Mouse (Mus musculus) E14TG2a.4 (cell line): ENCODE measurements at regions not wholly inside any gene's neighbourhood (a gene's known extent, or its start where the extent isn't known, plus 50 kb on each side); places are given as distances from the start of the nearest gene placed in this dataset.

Experiments used
- H3K27me3 ChIP-seq: 2 replicates; pipeline ENCODE4 v1.6.1; 2014; ENCODE audit warnings: low read length, control low read depth; ENCODE audit not compliant: insufficient read depth
- H3K36me3 ChIP-seq: 2 replicates; pipeline ENCODE4 v1.6.1; 2014; ENCODE audit warnings: low read length, control low read depth; ENCODE audit not compliant: insufficient read depth
- H3K4me1 ChIP-seq: replicated peaks from 2 replicates; pipeline ENCODE4 v1.6.1; 2014; ENCODE audit warnings: low read depth, low read length, control low read depth
- H3K4me3 ChIP-seq: replicated peaks from 2 replicates; pipeline ENCODE4 v1.5.1; 2014; ENCODE audit warnings: mild to moderate bottlenecking, low read length
- H3K9me3 ChIP-seq: 2 replicates; pipeline ENCODE4 v1.6.1; 2014; ENCODE audit warnings: low read length, control low read depth
- CTCF ChIP-seq: conservative IDR thresholded peaks from 2 replicates; pipeline ENCODE4 v1.5.1; 2014; ENCODE audit warnings: low read length
- NANOG ChIP-seq: IDR thresholded peaks from 2 replicates; pipeline ENCODE4 v1.6.1; 2014; ENCODE audit warnings: borderline replicate concordance, low read length, mixed read lengths
- POU5F1 ChIP-seq: IDR thresholded peaks from 2 replicates; pipeline ENCODE4 v1.6.1; 2014; ENCODE audit warnings: low read length, borderline replicate concordance

DNA sequence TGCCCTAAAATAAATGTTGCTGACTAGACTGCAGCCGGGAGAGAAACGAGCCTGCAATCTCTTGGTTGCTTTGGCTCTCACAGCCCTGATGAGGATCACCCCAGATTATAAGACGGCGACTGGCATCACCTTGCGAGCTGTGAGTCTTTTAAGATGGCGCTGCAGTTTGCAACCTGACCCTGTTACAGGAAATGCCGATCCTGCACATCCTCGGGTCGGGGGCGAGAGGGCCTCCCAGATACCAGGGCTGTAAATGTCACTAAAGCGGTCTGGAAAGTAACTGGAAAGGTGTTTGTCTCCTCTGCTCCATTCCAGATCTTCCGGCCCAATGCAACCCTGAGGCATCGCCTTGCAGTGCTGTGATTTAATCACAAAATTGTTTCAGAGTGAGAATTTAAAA, 53.4 kb downstream of the Cartpt start:
- Histone ChIP-seq H3K27me3 (0 out of 2 replicates have a peak, but pooled peaks cover 5% of the 10 kb centered on the region), H3K4me3 (no peak overlapping the region), H3K4me1 (no peaks in the 10 kb centered on the region; the same call in 1 of the 2 replicates), H3K36me3 (no peaks in the 10 kb centered on the region), H3K9me3 (no peaks in the 10 kb centered on the region)
- TF ChIP-seq NANOG = no peak
- TF ChIP-seq POU5F1 = no peak
- no peak for TF ChIP-seq CTCF

DNA sequence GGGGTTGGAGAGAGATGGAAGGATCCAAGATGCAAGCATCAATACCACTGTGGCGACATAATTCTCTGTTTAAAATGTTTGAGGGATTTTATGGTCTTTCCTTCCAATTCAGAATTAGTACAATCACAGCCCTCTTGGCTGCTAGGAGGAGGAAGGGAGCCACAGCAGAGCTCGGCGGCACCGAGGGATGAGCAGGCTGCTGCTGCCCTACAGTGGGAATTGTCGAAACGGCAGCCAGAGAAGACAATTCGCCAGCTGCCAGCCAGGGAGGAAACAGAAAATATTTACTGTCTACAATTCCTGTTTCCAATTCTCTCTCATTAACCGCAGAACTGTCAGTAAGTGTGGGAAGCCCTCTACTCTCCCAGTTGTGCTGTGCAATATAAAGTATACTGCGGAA, 58.3 kb downstream of the Cartpt start:
- no peaks in the 10 kb centered on the region for H3K4me1 ChIP-seq
- no peaks in the 10 kb centered on the region for H3K27me3 ChIP-seq
- H3K9me3 ChIP-seq = no peaks in the 10 kb centered on the region
- no peaks in the 10 kb centered on the region for H3K36me3 ChIP-seq
- TF ChIP-seq CTCF (no peak; the same call in 1 of the 2 replicates), POU5F1 (no peak), NANOG (no peak)
- no peak overlapping the region for H3K4me3 ChIP-seq

DNA sequence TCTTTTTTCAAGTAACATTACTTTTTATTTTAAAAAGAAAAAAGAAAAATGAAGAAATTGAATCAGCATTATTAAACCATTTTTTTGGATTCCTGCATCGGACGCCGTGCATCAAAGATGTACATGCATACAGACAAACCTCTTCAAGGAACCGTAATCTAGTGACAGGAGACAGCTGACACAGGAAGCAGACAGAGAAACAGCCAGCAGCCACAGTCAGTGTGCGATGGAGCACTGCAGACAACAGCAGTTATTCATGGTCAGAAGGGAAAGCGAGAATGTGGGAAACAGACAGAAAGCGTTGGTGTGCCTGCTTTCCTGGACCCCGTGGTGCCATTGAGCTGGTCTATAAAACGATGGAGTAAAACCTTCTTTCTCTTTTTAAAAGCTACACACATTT, 61.4 kb downstream of the Cartpt start:
- Histone ChIP-seq H3K36me3 (no peaks in the 10 kb centered on the region), H3K4me3 (no peak overlapping the region), H3K4me1 (no peaks in the 10 kb centered on the region), H3K9me3 (0 out of 2 replicates have a peak, but pooled peaks cover 5% of the 10 kb centered on the region), H3K27me3 (no peaks in the 10 kb centered on the region)
- TF ChIP-seq CTCF (no peak), NANOG (no peak), POU5F1 (no peak)

DNA sequence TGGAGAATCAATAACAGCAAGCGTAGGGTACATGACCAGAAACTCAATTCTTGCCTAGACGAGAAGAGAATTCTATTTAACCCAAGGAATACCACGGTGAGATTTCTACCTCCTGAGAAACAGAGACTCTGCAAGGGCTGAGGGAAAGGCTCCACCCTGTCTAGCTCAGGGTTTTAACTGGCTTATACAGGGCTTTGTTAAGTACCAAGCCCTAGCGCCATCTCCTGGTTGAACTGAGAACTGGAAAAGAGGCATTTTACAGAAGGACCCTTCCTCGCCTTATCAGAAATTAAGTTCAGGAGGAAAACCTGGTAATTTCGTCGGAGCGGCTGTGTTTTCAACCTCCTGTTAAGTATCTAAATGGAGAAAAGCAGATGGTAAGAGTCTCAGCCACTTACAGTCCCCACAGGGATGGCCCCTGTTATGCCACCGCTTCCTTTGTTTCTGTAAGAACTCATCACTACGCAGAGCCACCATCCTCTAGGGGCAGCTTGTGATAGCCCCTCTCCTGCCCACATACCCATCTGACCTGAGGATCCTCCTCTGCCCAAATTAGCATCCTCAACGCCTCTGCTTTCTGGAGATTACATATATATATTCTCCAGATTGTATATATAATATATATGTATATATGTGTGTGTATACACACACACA, 63.0 kb downstream of the Cartpt start:
- H3K36me3 ChIP-seq = no peaks in the 10 kb centered on the region
- 0 out of 2 replicates have a peak, but pooled peaks cover 5% of the 10 kb centered on the region for H3K9me3 ChIP-seq
- no peaks in the 10 kb centered on the region for H3K4me1 ChIP-seq
- H3K4me3 ChIP-seq = no peak overlapping the region
- no peaks in the 10 kb centered on the region for H3K27me3 ChIP-seq
- no peak for TF ChIP-seq NANOG
- TF ChIP-seq CTCF = peak; percentile 84

DNA sequence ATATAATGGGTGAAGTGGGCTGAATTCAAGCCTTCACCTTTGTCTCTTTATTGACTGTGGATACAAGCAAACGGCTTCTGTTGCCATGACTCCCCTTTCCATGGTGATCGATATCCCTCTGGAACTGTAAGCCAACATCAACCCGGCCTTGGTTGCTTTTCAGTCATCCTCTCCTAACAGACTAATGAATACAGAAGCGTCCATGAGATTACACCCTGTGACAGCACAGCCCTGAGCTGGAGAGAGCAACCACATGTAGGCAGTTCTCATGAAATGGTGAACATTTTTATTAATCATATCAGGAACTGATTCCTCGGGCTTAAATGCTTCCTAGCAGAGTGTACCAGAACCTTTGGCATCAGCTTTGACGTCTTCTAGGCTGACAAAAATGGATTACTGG, 63.7 kb downstream of the Cartpt start:
- no peak overlapping the region for H3K4me3 ChIP-seq
- H3K4me1 ChIP-seq = no peaks in the 10 kb centered on the region
- 0 out of 2 replicates have a peak, but pooled peaks cover 5% of the 10 kb centered on the region for H3K9me3 ChIP-seq
- H3K36me3 ChIP-seq = no peaks in the 10 kb centered on the region
- H3K27me3 ChIP-seq = no peaks in the 10 kb centered on the region
- TF ChIP-seq NANOG = no peak
- TF ChIP-seq POU5F1 = no peak
- TF ChIP-seq CTCF = no peak

DNA sequence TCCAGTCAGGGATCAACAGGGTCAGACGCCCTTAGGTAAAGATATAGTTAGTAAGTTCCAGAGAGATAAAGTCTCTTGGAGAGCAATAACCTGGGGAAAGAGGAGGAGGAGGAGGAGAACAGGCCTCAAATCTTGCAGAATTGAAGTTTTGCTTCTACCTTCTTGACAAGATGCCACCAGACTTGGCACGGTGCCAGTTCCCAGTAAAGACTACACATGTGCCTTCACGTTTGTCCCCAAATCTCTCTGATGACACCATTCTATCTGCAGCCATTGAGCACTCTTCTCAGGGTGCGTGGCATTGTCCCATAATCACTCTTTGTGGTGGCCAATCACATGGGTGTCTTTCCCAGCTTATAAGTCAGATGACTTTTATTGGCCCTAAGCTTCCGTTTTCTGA, 64.3 kb downstream of the Cartpt start:
- H3K36me3 ChIP-seq = no peaks in the 10 kb centered on the region
- H3K4me1 ChIP-seq = no peaks in the 10 kb centered on the region
- 0 out of 2 replicates have a peak, but pooled peaks cover 5% of the 10 kb centered on the region for H3K9me3 ChIP-seq
- TF ChIP-seq POU5F1 (no peak), CTCF (no peak), NANOG (no peak)
- H3K27me3 ChIP-seq = no peaks in the 10 kb centered on the region
- no peak overlapping the region for H3K4me3 ChIP-seq

DNA sequence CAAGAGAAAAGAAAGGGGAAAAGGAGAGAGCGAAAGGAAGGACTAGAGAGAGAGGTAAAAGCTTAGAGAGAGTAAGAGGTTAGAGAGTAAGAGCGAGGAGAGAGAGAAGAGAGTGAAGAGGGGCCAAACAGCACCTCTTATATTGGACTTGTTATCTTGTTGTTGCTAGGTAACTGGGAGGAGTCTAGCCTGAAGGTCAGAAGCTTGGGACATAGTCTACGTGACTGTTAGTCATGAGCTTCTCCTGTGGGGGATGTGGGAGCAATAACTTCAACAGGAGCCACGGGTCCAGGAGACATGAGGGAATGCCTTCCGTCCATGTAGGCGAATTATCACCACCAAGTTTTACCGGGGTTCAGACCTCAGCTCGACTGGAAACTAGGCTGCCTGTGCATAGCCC, 65.4 kb downstream of the Cartpt start:
- TF ChIP-seq NANOG (no peak), POU5F1 (no peak), CTCF (no peak)

DNA sequence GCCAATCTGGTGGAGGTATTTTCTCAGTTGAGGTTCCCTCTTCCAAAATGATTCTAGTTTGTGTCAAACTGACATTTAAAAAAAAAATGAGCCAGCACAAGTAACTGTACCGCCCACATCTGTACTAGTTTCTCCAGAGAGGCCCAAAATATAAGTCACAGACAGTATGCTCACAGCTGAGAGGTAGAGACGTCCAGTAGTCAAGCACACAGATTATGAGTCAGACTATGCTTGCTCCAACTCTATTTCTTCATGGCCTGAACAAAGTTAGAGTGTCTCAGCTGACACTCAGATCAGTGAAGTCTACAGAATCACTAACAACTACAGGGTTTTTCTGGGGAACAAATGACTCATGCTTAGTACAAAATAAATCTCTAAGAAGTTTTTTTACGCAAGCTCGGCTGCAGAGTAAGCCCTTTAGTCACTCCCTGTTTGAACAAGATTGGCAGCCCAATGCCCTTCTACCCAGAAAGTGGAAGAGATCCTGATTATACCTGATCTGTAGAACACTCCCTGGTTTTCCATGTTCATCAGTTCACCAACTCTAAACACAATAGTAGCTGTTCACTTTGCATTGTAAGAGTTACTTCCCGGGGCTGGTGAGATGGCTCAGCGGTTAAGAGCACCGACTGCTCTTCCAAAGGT, 70.7 kb downstream of the Cartpt start:
- TF ChIP-seq NANOG (no peak), CTCF (no peak), POU5F1 (no peak)
- Histone ChIP-seq H3K9me3 (no peaks in the 10 kb centered on the region), H3K4me3 (no peak overlapping the region), H3K4me1 (no peaks in the 10 kb centered on the region), H3K36me3 (no peaks in the 10 kb centered on the region), H3K27me3 (no peaks in the 10 kb centered on the region)

More for the DNA sequence above, 65.4 kb downstream of the Cartpt start:
- Histone ChIP-seq H3K27me3 (no peaks in the 10 kb centered on the region), H3K36me3 (no peaks in the 10 kb centered on the region), H3K4me1 (no peaks in the 10 kb centered on the region), H3K4me3 (no peak overlapping the region), H3K9me3 (0 out of 2 replicates have a peak, but pooled peaks cover 5% of the 10 kb centered on the region)

DNA sequence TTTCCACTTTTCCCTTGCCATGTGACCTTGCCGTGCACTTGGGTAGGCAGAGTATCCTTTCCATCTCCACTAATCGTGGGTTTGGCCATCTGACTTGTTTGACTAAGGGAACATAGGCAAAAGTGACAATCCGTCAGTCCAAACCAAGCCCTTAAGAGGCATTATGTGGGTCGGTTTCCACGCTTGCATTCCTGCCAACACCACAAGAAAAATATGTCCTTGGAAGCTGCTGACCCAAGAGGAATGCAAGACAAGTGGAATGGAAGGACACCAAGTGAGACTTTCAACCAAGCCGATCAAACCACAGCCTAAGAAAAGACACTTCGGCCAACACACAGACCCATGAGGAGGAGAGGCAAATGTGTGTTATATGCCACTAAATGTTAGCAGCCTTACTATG, 73.3 kb downstream of the Cartpt start:
- 0 out of 2 replicates have a peak, but pooled peaks cover 5% of the 10 kb centered on the region for H3K27me3 ChIP-seq
- no peak for TF ChIP-seq CTCF
- TF ChIP-seq NANOG = no peak
- no peak for TF ChIP-seq POU5F1
- no peak overlapping the region for H3K4me3 ChIP-seq
- H3K4me1 ChIP-seq = peaks cover 4% of the 10 kb centered on the region; the same call in 1 of the 2 replicates
- H3K36me3 ChIP-seq = no peaks in the 10 kb centered on the region
- no peaks in the 10 kb centered on the region for H3K9me3 ChIP-seq
